Mouse (Mus musculus): Measurements from ENCODE around the gene Crb3.

DNA sequence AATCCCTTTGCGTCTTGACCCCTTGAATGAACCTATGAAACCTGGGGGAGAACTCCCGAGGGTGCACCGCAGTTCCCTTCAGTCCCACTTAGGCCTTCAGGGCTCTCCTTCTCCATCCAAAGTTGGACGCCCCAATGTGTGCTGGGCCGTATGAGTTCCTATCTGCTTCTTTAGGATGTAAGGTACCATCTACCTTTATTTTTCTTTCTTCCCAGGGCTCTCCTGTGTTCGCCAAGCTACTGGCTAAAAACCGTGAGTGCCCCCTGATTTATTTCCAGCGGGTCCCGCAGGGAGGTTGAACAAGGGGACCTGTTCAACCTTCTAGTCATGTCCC is 47.1 kb downstream of the Crb3 start:
- TF ChIP-seq POLR2AphosphoS2 (IDR thresholded peaks at IDR 0.05; ENCODE audit: insufficient read length, low read depth): no peak
- no peak for TF ChIP-seq TCF12 (IDR thresholded peaks at IDR 0.05; ENCODE audit: insufficient read depth, poor library complexity, severe bottlenecking)
- TF ChIP-seq E2F4 (IDR thresholded peaks at IDR 0.05; ENCODE audit: insufficient read depth): no peak

Measured in myocyte (in vitro differentiated cells).